15 mouse cellular contexts compared by ENCODE assay signal in the genomic region with DNA sequence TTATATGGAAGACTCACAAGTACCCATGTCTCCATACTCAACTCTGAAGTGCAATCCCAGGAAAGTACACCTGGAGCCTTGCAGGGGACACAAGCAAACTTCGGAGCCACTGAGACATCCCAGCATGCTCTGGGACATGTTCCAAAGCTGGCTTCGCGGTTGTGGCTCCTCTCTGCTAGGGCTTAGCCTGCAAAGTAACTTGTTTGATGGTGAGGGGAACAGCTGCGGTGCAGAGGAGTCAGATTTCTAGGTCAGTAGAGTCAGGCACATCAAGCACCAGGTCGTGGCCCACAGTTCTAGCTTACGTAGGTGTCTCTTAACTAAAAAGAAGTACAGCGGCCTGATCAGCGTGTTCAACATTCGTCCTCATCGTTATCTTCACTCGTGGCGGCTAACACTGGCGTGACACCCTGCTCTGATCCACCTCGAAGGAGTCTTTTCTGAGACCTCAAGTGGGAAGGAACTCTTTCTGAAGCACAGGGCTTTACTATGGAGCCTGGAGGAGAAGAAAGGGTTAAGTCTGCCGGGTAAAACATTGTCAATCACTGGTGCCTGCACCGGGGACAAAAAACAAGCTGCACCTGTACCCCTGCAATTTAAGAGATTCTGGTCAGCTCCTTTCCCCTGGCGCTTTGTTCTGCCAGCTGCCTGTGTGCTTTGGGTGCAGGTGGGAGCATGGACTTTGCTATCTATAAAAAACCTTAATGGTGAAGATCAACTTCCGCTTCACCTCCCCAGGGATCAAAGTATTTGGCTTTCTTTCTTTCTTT.
A peak's percentile ranks its signal among the peaks of the same experiment; 100 is the strongest.
DNase-seq lines count a peak whose midpoint lies in the region; ATAC-seq and TF ChIP-seq lines count a peak whose summit lies in the region.
"Had no signal": no experiment of that assay in that cellular context is flagged by ENCODE, and none has a peak within 500 bp of the region (broad histone marks: within the 10 kb centered on the region; RNA-seq: fewer than 3 reads in every experiment).

No protein-coding gene starts in this region.

- in situ Hi-C loops in CH12.LX (cut with MboI; ENCODE audit: low pct_ligation_motif_present, low pct_unique_long_range_greater_than_20kb, low sequenced_read_pairs): loop anchor here (10.0 kb wide), 1 partner anchor 52 kb away; no protein-coding TSS in a partner anchor

- no peaks in the 10 kb centered on the region for H3K4me1 ChIP-seq in heart, postnatal 0 days (ENCODE audit: control insufficient read depth, insufficient read depth)
- peaks cover 0 to 38% of the 10 kb centered on the region in 2 experiments; a peak in 3 of 4 replicates for H3K4me1 ChIP-seq in CH12.LX (ENCODE audit: control insufficient read depth in 1 of 2, insufficient read depth in 2 of 2)
- peaks cover 13% of the 10 kb centered on the region for H3K4me1 ChIP-seq in limb, embryonic 10.5 days
- no peaks in the 10 kb centered on the region for H3K4me1 ChIP-seq in hindbrain, embryonic 16.5 days (ENCODE audit: control insufficient read depth, insufficient read depth, low read depth, low read length)

- H3K4me3 ChIP-seq in heart, postnatal 0 days (ENCODE audit: low read depth, low read length): no peak overlapping the region
- no peak overlapping the region for H3K4me3 ChIP-seq in CH12.LX (replicated peaks in 1 of 3; ENCODE audit: low read depth in 2 of 3, low read length in 2 of 3, poor library complexity in 1 of 3)
- H3K4me3 ChIP-seq in limb, embryonic 10.5 days: no peak overlapping the region
- no peak overlapping the region for H3K4me3 ChIP-seq in hindbrain, embryonic 16.5 days (ENCODE audit: low read length)
- H3K4me3 ChIP-seq: limb, embryonic 13.5 days had no signal

- H3K9ac ChIP-seq in heart, postnatal 0 days (replicated peaks; ENCODE audit: low read depth, low read length): no peak overlapping the region
- H3K9ac ChIP-seq in CH12.LX (ENCODE audit: insufficient read depth, low read depth): no peak overlapping the region
- H3K9ac ChIP-seq in hindbrain, embryonic 16.5 days (ENCODE audit: low read depth, low read length): no peak overlapping the region
- H3K9ac ChIP-seq: limb, embryonic 13.5 days; lung, embryonic 14.5 days had no signal

- no peak for TF ChIP-seq EP300 in heart, postnatal 0 days (IDR thresholded peaks at IDR 0.05; ENCODE audit: low read depth)
- TF ChIP-seq EP300 in CH12.LX (IDR thresholded peaks at IDR 0.05; ENCODE audit: low read length): peak; percentile 46; the same call in 1 of the 2 replicates

- dilution Hi-C loops in CH12.LX (cut with MboI; ENCODE audit: extremely low pct_ligation_motif_present, extremely low pct_unique_long_range_greater_than_20kb, low sequenced_read_pairs): no loop called here

- no peaks in the 10 kb centered on the region for H3K79me2 ChIP-seq in CH12.LX (replicated peaks; ENCODE audit: control insufficient read depth, extremely low read depth, insufficient read depth, poor library complexity, severe bottlenecking)

- no peak for TF ChIP-seq CTCF in heart, postnatal 0 days (IDR thresholded peaks at IDR 0.05; ENCODE audit: low read depth)
- no peak for TF ChIP-seq CTCF in CH12.LX (conservative IDR thresholded peaks at IDR 0.05 in 1 of 2, IDR thresholded peaks at IDR 0.05 in 1 of 2; ENCODE audit: low read depth in 2 of 2, low read length in 2 of 2)

- no peak for TF ChIP-seq RAD21 in CH12.LX (IDR thresholded peaks at IDR 0.05; ENCODE audit: low read depth, low read length)

- no peaks in the 10 kb centered on the region for H3K27me3 ChIP-seq in heart, postnatal 0 days (ENCODE audit: control insufficient read depth, insufficient read depth, low read length)
- no peaks in the 10 kb centered on the region for H3K27me3 ChIP-seq in CH12.LX (replicated peaks)
- no peaks in the 10 kb centered on the region for H3K27me3 ChIP-seq in limb, embryonic 10.5 days (ENCODE audit: low read depth, poor library complexity, severe bottlenecking)
- no peaks in the 10 kb centered on the region for H3K27me3 ChIP-seq in hindbrain, embryonic 16.5 days (replicated peaks; ENCODE audit: control insufficient read depth, insufficient read depth, low read length)
- H3K27me3 ChIP-seq: limb, embryonic 13.5 days had no signal

- no peaks in the 10 kb centered on the region for H3K36me3 ChIP-seq in heart, postnatal 0 days (replicated peaks; ENCODE audit: control insufficient read depth, insufficient read depth, low read length)
- no peaks in the 10 kb centered on the region for H3K36me3 ChIP-seq in CH12.LX (replicated peaks in 1 of 2; ENCODE audit: control insufficient read depth in 1 of 2, insufficient read depth in 1 of 2, low read length in 1 of 2)
- no peaks in the 10 kb centered on the region for H3K36me3 ChIP-seq in limb, embryonic 10.5 days
- H3K36me3 ChIP-seq in hindbrain, embryonic 16.5 days (ENCODE audit: control insufficient read depth, insufficient read depth, low read length): no peaks in the 10 kb centered on the region
- H3K36me3 ChIP-seq: limb, embryonic 13.5 days had no signal

- no peak overlapping the region for H3K4me2 ChIP-seq in heart, postnatal 0 days (ENCODE audit: low read depth, low read length)
- H3K4me2 ChIP-seq in CH12.LX (ENCODE audit: insufficient read depth, low read depth, poor library complexity, severe bottlenecking): no peak overlapping the region
- no peak overlapping the region for H3K4me2 ChIP-seq in hindbrain, embryonic 16.5 days (ENCODE audit: low read length)
- H3K4me2 ChIP-seq: limb, embryonic 13.5 days; lung, embryonic 14.5 days had no signal

- H3K9me3 ChIP-seq in heart, postnatal 0 days (replicated peaks; ENCODE audit: control insufficient read depth, low read length): no peaks in the 10 kb centered on the region
- H3K9me3 ChIP-seq in CH12.LX (replicated peaks; ENCODE audit: low read length): peaks cover 5% of the 10 kb centered on the region
- no peaks in the 10 kb centered on the region for H3K9me3 ChIP-seq in limb, embryonic 10.5 days (replicated peaks)
- peaks cover 2% of the 10 kb centered on the region; the same call in 1 of the 2 replicates for H3K9me3 ChIP-seq in hindbrain, embryonic 16.5 days (ENCODE audit: control insufficient read depth, low read length)
- H3K9me3 ChIP-seq: limb, embryonic 13.5 days had no signal

- WGBS in heart, postnatal 0 days: 55% methylated on average over 18 of the region's 18 CpGs
- WGBS in limb, embryonic 10.5 days: 54% methylated on average over 18 of the region's 18 CpGs
- 64% methylated on average over 18 of the region's 18 CpGs for WGBS in hindbrain, embryonic 16.5 days

- DNase-seq in heart, postnatal 0 days (ENCODE audit: low spot score): no peak
- DNase-seq in heart, adult 11 months: no peak
- DNase-seq in CH12.LX (ENCODE audit: extremely low read depth): peak; percentile 58
- DNase-seq in limb, embryonic 10.5 days (ENCODE audit: low spot score): no peak
- peak; percentile 95 for DNase-seq in thymus, postnatal 0 days (ENCODE audit: low spot score)
- no peak for DNase-seq in cerebellum, adult 8-10 months
- DNase-seq: cerebellum, adult 11-12 months; heart, postnatal 4 days; kidney, adult 11 months; lung, embryonic 14.5 days; right cerebral cortex, postnatal 25 days had no signal

- no peak for ATAC-seq in heart, postnatal 0 days (ENCODE audit: insufficient read depth, low read depth)
- ATAC-seq in hindbrain, embryonic 16.5 days: no peak
- ATAC-seq in monocyte, adult 5-6 weeks (replicated peaks; ENCODE audit: insufficient number of reproducible peaks, low FRiP score, low TSS enrichment, poor library complexity, severe bottlenecking): no peak
- ATAC-seq: midbrain, embryonic 16.5 days had no signal

- no peak for TF ChIP-seq POLR2A in CH12.LX (IDR thresholded peaks at IDR 0.05; ENCODE audit: low read depth, low read length)

- peak overlapping the region; percentile 55; the same call in 1 of the 2 replicates for H3K27ac ChIP-seq in heart, postnatal 0 days (ENCODE audit: low read depth)
- H3K27ac ChIP-seq in CH12.LX (ENCODE audit: insufficient read depth, low read depth): no peak overlapping the region
- H3K27ac ChIP-seq in limb, embryonic 10.5 days: peak overlapping the region; percentile 5; the same call in 1 of the 2 replicates
- H3K27ac ChIP-seq in hindbrain, embryonic 16.5 days (ENCODE audit: low read depth, low read length): no peak overlapping the region
- H3K27ac ChIP-seq: limb, embryonic 13.5 days had no signal

TF ChIP-seq in CH12.LX, 34 proteins besides CTCF, POLR2A, EP300 and RAD21:
- TF ChIP-seq CHD2 (IDR thresholded peaks at IDR 0.05; ENCODE audit: low read length) (no peak), CHD1 (IDR thresholded peaks at IDR 0.05; ENCODE audit: low read depth, low read length) (no peak), PAX5 (IDR thresholded peaks at IDR 0.05; ENCODE audit: low read length) (no peak), ZKSCAN1 (IDR thresholded peaks at IDR 0.05; ENCODE audit: borderline replicate concordance, low read depth, low read length) (no peak), ZNF384 (IDR thresholded peaks at IDR 0.05; ENCODE audit: low read depth, low read length) (peak; percentile 63; the same call in 1 of the 2 replicates)
TF ChIP-seq in CH12.LX: peak in this region for 1.

Comparison
In these comparisons a context has a peak if more than half of its experiments do, and no peak if none do; other contexts are left out.
1. DNase-seq: peak in CH12.LX (single experiment) and thymus, postnatal 0 days (single experiment); none in heart, postnatal 0 days (single experiment), heart, adult 11 months (single experiment), limb, embryonic 10.5 days (single experiment) and cerebellum, adult 8-10 months (single experiment).
2. H3K27ac ChIP-seq: peak in heart, postnatal 0 days (single experiment) and limb, embryonic 10.5 days (single experiment); none in CH12.LX (single experiment) and hindbrain, embryonic 16.5 days (single experiment).